Mouse (Mus musculus) CD8-positive naive resting alpha-beta T cell, adult 2 months (primary cell): ENCODE data around the gene Sh2d5.

Experiments used
- DNase-seq, 2 experiments: peaks; one replicate each; pipeline ENCODE4 v3.0.0; 2022; ENCODE audit warnings: low read depth in 2 of 2, low spot score in 2 of 2

Gene Sh2d5

GRCm38 (mm10) chr4:138250088-138250960, at the start of gene Sh2d5, which contains the start of gene Kif17:
TSS of gene Sh2d5 (plus strand) at chr4:138250403.
TSS of gene Kif17 (plus strand) at chr4:138250435.
- peak; percentile 49 to 56 for DNase-seq

DNA sequence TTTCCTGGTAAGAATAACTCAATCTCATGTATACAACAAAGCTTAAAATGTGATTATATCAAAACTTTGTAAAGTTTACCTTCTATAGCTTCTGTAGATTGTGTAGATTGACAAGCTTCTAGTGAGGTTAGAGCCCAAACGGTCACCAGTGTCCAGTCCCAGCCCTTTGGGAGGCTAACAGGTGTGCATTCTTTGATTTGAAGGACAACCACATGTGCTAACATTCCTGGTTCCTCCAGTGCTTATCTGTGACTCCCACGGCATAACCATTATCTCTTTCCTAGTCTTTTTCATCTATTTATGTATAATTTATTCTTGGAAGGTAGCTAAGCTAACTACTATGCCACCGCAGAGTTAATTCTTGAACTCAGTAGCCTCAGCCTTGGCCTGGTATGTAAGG, 49.4 kb upstream of the Sh2d5 start:
- DNase-seq: no peak

DNA sequence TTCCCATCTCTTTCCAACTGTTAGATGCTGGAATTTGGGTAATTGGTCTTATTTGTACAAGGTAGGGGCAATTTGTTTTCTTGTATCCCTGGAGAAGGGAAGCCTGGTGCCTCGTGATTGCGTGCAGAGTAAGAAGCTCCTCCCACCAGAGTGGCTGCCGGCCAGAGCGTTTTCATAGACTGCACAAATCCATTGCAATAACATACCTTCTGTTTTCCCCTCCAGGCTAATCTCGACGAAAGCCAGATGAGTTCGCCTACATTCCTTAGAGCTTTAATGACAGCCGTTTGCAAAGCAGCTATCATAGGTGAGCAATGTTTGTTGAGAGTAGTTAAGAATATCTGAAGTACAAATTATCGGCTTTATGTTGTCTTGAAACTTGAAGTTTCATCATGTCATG, 48.5 kb upstream of the Sh2d5 start:
- DNase-seq: no peak

GRCm38 (mm10) chr4:138210116-138210515, 40.1 kb upstream of the Sh2d5 start:
- DNase-seq: no peak

- no peak for DNase-seq
Measured at GRCm38 (mm10) chr4:138213861-138214260, 36.3 kb upstream of the Sh2d5 start.

DNA sequence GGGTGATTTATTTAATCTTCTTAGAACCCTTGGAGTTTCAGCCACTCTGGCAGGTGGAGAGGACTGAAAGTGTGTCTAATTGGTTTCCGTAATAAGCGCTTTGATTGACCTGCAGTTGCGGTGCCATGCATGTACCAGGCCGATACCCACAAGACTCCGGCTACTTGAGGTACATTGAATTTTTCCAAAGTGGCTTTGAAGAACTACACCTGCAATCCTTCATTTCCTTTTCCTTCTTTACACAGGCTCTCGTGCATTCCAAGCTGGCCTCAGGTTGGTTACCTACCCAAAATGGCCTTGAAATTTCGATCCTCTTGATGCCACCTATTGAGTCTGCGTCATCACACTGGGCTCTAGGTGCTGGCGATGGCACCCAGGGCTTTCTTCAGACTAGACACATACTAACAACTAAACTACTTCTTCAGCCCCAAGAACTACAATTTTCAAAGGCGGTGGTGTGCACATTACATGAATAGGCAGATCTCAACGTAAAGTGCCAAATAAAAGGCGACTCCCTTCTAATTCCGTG, 34.5 kb upstream of the Sh2d5 start:
- peak in 1 of 2 experiments; percentile 31 for DNase-seq

DNA sequence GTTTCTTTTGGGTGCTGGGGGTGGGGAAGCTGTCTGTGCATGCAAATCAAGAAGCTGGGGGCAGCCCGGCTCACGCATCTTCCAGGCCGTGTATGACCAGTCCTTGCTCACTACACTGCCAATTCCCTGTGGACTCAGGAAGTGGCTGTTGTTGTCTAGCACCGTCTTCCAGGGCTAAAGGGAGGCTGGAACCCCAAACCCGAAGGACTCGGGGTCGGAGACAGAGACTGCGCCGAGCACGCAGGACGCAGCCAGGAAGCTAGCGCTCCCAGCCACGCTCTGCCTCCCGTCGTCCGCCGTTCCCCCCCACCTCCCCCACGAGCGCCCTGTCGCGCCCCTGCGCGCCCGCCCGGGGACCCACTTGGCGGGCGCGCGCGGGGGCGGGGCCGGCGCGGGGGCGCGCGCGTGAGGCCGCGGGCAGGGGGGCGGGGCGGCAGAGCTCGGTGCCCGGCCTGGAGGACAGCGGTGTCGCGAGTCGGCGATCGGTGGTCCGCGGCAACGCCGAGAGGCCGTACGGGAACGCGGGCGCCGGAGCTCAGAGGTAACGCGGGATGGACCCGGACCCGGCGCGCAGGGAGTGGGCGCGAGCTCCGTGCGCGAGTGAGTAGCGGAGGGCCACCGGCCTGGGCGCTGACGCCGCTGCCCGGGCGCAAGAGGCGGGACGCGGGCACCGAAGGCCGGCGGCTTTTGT, 33.9 kb upstream of the Sh2d5 start, which contains the start of gene Hp1bp3:
Hp1bp3 (plus strand) TSS at position 97 of the 691 bp plus-strand sequence.
- peak; percentile 49 to 67 for DNase-seq

- DNase-seq: peak; percentile 97 to 98
Measured at GRCm38 (mm10) chr4:138216891-138217392, 33.3 kb upstream of the Sh2d5 start.

GRCm38 (mm10) chr4:138217441-138217840, 32.8 kb upstream of the Sh2d5 start:
- no peak for DNase-seq

GRCm38 (mm10) chr4:138217951-138218685, 32.1 kb upstream of the Sh2d5 start:
- no peak for DNase-seq

- no peak for DNase-seq
Measured at GRCm38 (mm10) chr4:138219331-138219730, 30.9 kb upstream of the Sh2d5 start.

- no peak for DNase-seq
Measured at GRCm38 (mm10) chr4:138220761-138221160, 29.4 kb upstream of the Sh2d5 start.

DNA sequence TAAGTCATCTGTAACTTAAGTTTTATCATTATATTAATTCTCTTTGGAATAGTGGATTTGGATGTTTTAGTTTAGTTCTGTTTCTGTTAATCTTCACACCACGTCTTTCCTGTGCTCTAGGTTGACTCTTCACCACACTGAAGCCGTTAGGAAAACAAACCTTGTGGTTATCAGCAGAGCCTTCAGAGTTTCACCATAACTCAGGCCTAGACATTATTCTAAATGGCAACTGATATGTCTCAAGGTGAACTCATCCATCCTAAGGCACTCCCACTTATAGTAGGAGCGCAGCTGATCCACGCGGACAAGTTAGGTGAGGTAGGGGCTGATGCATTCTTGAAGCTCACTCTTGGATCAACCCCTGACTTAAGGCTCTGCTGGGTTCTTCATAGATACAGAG, 28.8 kb upstream of the Sh2d5 start:
- no peak for DNase-seq

GRCm38 (mm10) chr4:138222396-138222795, 27.8 kb upstream of the Sh2d5 start:
- no peak for DNase-seq

DNA sequence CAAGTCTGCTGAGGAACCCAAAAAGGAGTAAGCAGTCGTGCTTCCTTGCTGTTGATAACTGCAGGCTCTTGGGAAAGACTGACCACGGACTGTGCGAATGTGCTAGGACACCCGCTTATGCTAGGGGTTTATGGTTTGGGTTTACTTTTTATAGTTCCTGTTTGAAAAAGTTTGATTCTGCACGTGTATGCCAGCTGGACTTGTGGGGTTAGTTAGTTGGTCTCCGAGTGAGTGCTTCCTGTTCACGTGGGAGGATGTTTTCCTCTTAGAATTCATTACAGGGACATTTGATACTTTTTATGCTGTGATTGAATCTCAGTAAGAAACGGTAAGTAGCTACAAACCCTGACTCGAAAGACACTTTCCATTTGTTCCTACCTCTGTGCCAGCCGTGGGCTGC, 26.6 kb upstream of the Sh2d5 start:
- DNase-seq: no peak

GRCm38 (mm10) chr4:138246756-138247665, 3.2 kb upstream of the Sh2d5 start:
- DNase-seq: no peak

- DNase-seq: no peak
Measured at GRCm38 (mm10) chr4:138251819-138252218, 1.6 kb downstream of the Sh2d5 start.

GRCm38 (mm10) chr4:138252231-138252630, 2.0 kb downstream of the Sh2d5 start:
- no peak for DNase-seq

- DNase-seq: peak in 1 of 2 experiments; percentile 12
Measured at GRCm38 (mm10) chr4:138257116-138257687, 7.0 kb downstream of the Sh2d5 start.

DNA sequence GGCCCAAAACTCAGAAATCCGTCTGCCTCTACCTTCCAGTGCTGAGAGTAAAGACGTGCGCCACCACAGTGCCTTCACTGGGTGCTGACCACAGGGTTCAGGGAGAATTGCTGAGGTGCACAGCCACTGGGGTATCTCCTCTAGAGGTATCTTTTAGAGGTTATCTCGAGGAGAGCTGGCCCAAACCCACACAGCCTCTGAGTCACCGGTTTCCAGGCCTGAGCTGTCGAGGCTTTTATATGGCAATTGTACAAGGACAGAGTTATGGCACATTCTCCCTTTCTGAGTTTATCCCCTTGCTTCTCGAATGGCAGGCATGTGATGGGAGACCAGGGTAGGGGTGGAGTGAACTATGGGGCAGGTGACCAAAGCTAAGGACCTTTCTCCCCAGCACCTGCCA, 8.5 kb downstream of the Sh2d5 start:
- DNase-seq: no peak
